22 mouse cellular contexts compared by ENCODE assay signal in genomic region chr4:82874791-82875190, GRCm38 (mm10). TPM values are rescaled to one million over a fixed set of nuclear protein-coding genes. Genes with fewer than 3 reads are reported as not detected.
"Had no signal": no experiment of that assay in that cellular context is flagged by ENCODE, and none has a peak within 500 bp of the region (broad histone marks: within the 10 kb centered on the region; RNA-seq: fewer than 3 reads in every experiment).

No protein-coding gene starts in this region.

- ATAC-seq: hindbrain, embryonic 16.5 days; intestine, embryonic 15.5 days; midbrain, embryonic 13.5 days had no signal

- H3K27ac ChIP-seq: intestine, embryonic 15.5 days; limb, embryonic 12.5 days; limb, embryonic 15.5 days; liver, embryonic 14.5 days; lung, embryonic 15.5 days; macrophage; midbrain, embryonic 13.5 days had no signal

- H3K4me2 ChIP-seq: intestine, embryonic 15.5 days; limb, embryonic 12.5 days; limb, embryonic 15.5 days; lung, embryonic 15.5 days; midbrain, embryonic 13.5 days had no signal

- DNase-seq: kidney, adult 11 months; left cerebral cortex, postnatal 4 days; lung, postnatal 14 days; thymus, adult 18-20 months; thymus, postnatal 36 days had no signal

- H3K4me3 ChIP-seq: intestine, embryonic 15.5 days; limb, embryonic 12.5 days; limb, embryonic 15.5 days; lung, embryonic 15.5 days; midbrain, embryonic 13.5 days had no signal

- H3K9me3 ChIP-seq: intestine, embryonic 15.5 days; limb, embryonic 12.5 days; limb, embryonic 15.5 days; lung, embryonic 15.5 days; midbrain, embryonic 13.5 days had no signal

- H3K36me3 ChIP-seq: intestine, embryonic 15.5 days; limb, embryonic 12.5 days; limb, embryonic 15.5 days; lung, embryonic 15.5 days; midbrain, embryonic 13.5 days had no signal

- H3K4me1 ChIP-seq: intestine, embryonic 15.5 days had no signal

- H3K9ac ChIP-seq: intestine, embryonic 15.5 days; limb, embryonic 12.5 days; limb, embryonic 15.5 days; liver, embryonic 14.5 days; lung, embryonic 15.5 days; midbrain, embryonic 13.5 days had no signal

- H3K27me3 ChIP-seq: intestine, embryonic 15.5 days; limb, embryonic 12.5 days; limb, embryonic 15.5 days; lung, embryonic 15.5 days; midbrain, embryonic 13.5 days had no signal

RNA-seq across cellular contexts. Expression of gene Cer1, which starts 10.2 kb away (rescaled TPM):
- total RNA-seq: layer of hippocampus, adult 18-20 months; layer of hippocampus, postnatal 14 days; megakaryocyte, adult 5-6 weeks; midbrain, postnatal 0 days had no signal
- polyA plus RNA-seq: liver, embryonic 14.5 days; macrophage; midbrain, postnatal 0 days; neural tube, embryonic 14.5 days; small intestine, adult 2 months; spleen, adult 2 months; testis, adult 2 months; urinary bladder, adult 2 months had no signal
